Mouse (Mus musculus) kidney, adult 2 months (tissue): Measurements from ENCODE around the gene Elf5.

Experiments used
- CTCF ChIP-seq: fragments of 200-500 bp; conservative IDR thresholded peaks from 2 replicates; pipeline ENCODE4 v1.5.1; 2011; ENCODE audit warnings: low read depth, mild to moderate bottlenecking, control low read depth, low read length, moderate library complexity, mixed read lengths; ENCODE audit not compliant: insufficient read depth, insufficient read length
- POLR2A ChIP-seq: fragments of 200-500 bp; IDR thresholded peaks from one replicate; pipeline ENCODE4 v1.6.1; 2011; ENCODE audit warnings: low read depth, low read length, control low read depth

DNA sequence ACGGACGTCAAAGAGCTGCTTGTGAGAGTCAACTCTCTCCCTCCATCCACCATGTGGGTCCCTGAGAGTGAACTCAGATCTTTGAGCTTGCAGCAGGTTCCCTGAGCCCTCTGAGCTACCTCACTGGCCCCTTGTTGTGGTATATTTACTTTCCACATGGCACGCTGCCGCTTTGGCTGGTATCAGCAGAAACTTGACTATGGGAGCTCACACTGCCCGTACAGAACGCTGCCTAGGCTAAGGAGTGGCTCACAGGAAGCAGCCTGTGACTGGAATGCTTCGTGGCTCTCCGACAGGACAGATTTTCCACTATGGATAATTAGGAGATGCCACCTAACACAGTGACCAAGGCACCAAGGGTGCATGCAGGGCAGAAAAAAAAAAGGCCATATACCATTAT is 49.7 kb downstream of the Elf5 start:
- TF ChIP-seq CTCF (no peak), POLR2A (no peak)
